Mouse (Mus musculus): ENCODE results near the gene Edil3. TPM values are rescaled to one million over a fixed set of nuclear protein-coding genes. Genes with fewer than 3 reads are reported as not detected.
"Not testable (repeated sequence)": the region's sequence is repeated elsewhere in the genome, so short reads cannot be mapped to it uniquely, and the experiment has no call there.

Edil3 gene
- polyA plus RNA-seq, 1 experiment from 2014 or later, result 11.3 TPM

- peaks cover 5% of the 10 kb centered on the region; the same call in 1 of the 2 replicates for H3K4me1 ChIP-seq
- peak; percentile 15 for DNase-seq (ENCODE audit: extremely low spot score, low spot score)
- no peak overlapping the region for H3K27ac ChIP-seq
- WGBS, result 55% methylated on average over 3 of the region's 3 CpGs
- H3K27me3 ChIP-seq (ENCODE audit: poor library complexity, severe bottlenecking), result no peaks in the 10 kb centered on the region
- H3K9me3 ChIP-seq, result no peaks in the 10 kb centered on the region
- H3K36me3 ChIP-seq (replicated peaks), result no peaks in the 10 kb centered on the region
- no peak overlapping the region for H3K4me3 ChIP-seq
Observed at GRCm38 (mm10) chr13:89029817-89030539, 208.7 kb downstream of the Edil3 start.

GRCm38 (mm10) chr13:89035711-89036110, 214.4 kb downstream of the Edil3 start:
- Histone ChIP-seq H3K9me3 (no peaks in the 10 kb centered on the region), H3K4me1 (no peaks in the 10 kb centered on the region), H3K36me3 (replicated peaks) (no peaks in the 10 kb centered on the region), H3K27ac (no peak overlapping the region), H3K4me3 (no peak overlapping the region), H3K27me3 (ENCODE audit: poor library complexity, severe bottlenecking) (no peaks in the 10 kb centered on the region)
- 88% methylated on average over 2 of the region's 2 CpGs for WGBS
- no peak for DNase-seq (ENCODE audit: extremely low spot score, low spot score)

GRCm38 (mm10) chr13:89041495-89041894, 220.2 kb downstream of the Edil3 start:
- no peak overlapping the region for H3K4me3 ChIP-seq
- H3K9me3 ChIP-seq, result no peaks in the 10 kb centered on the region
- H3K36me3 ChIP-seq (replicated peaks), result no peaks in the 10 kb centered on the region
- no peak overlapping the region for H3K27ac ChIP-seq
- no peaks in the 10 kb centered on the region for H3K4me1 ChIP-seq
- 84% methylated on average over 1 of the region's 1 CpGs for WGBS
- no peak for DNase-seq (ENCODE audit: extremely low spot score, low spot score)
- no peaks in the 10 kb centered on the region for H3K27me3 ChIP-seq (ENCODE audit: poor library complexity, severe bottlenecking)

- not testable (repeated sequence) for H3K27me3 ChIP-seq (ENCODE audit: poor library complexity, severe bottlenecking); H3K4me1 ChIP-seq; H3K36me3 ChIP-seq (replicated peaks); H3K4me3 ChIP-seq; DNase-seq (ENCODE audit: extremely low spot score, low spot score); H3K27ac ChIP-seq; H3K9me3 ChIP-seq
Observed at GRCm38 (mm10) chr13:89070132-89070531, 248.9 kb downstream of the Edil3 start.

- Histone ChIP-seq H3K27ac (no peak overlapping the region), H3K27me3 (ENCODE audit: poor library complexity, severe bottlenecking) (no peaks in the 10 kb centered on the region), H3K4me3 (no peak overlapping the region), H3K4me1 (no peaks in the 10 kb centered on the region), H3K36me3 (replicated peaks) (no peaks in the 10 kb centered on the region), H3K9me3 (no peaks in the 10 kb centered on the region)
- WGBS, result 93% methylated on average over 1 of the region's 1 CpGs
- no peak for DNase-seq (ENCODE audit: extremely low spot score, low spot score)
Observed at GRCm38 (mm10) chr13:89076212-89076611, 254.9 kb downstream of the Edil3 start.

GRCm38 (mm10) chr13:89105889-89106288, 284.6 kb downstream of the Edil3 start:
- Histone ChIP-seq H3K27me3 (ENCODE audit: poor library complexity, severe bottlenecking) (no peaks in the 10 kb centered on the region), H3K9me3 (no peaks in the 10 kb centered on the region), H3K27ac (no peak overlapping the region), H3K4me1 (no peaks in the 10 kb centered on the region), H3K4me3 (no peak overlapping the region), H3K36me3 (replicated peaks) (no peaks in the 10 kb centered on the region)
- no peak for DNase-seq (ENCODE audit: extremely low spot score, low spot score)
- WGBS, result 83% methylated on average over 1 of the region's 1 CpGs

GRCm38 (mm10) chr13:89117551-89117950, 296.3 kb downstream of the Edil3 start:
- H3K4me3 ChIP-seq, result no peak overlapping the region
- no peaks in the 10 kb centered on the region for H3K27me3 ChIP-seq (ENCODE audit: poor library complexity, severe bottlenecking)
- WGBS, result 81% methylated on average over 2 of the region's 2 CpGs
- H3K36me3 ChIP-seq (replicated peaks), result no peaks in the 10 kb centered on the region
- H3K4me1 ChIP-seq, result peaks cover 9% of the 10 kb centered on the region
- no peak for DNase-seq (ENCODE audit: extremely low spot score, low spot score)
- H3K27ac ChIP-seq, result no peak overlapping the region
- no peaks in the 10 kb centered on the region for H3K9me3 ChIP-seq

- H3K4me1 ChIP-seq, result peaks cover 11% of the 10 kb centered on the region
- no peaks in the 10 kb centered on the region for H3K9me3 ChIP-seq
- no peaks in the 10 kb centered on the region for H3K27me3 ChIP-seq (ENCODE audit: poor library complexity, severe bottlenecking)
- H3K36me3 ChIP-seq (replicated peaks), result no peaks in the 10 kb centered on the region
- no peak for DNase-seq (ENCODE audit: extremely low spot score, low spot score)
- 82% methylated on average over 8 of the region's 8 CpGs for WGBS
- H3K27ac ChIP-seq, result no peak overlapping the region
- H3K4me3 ChIP-seq, result no peak overlapping the region
Observed at GRCm38 (mm10) chr13:89119809-89120208, 298.5 kb downstream of the Edil3 start.

- Histone ChIP-seq H3K36me3 (replicated peaks) (no peaks in the 10 kb centered on the region), H3K27ac (no peak overlapping the region), H3K4me3 (no peak overlapping the region), H3K27me3 (ENCODE audit: poor library complexity, severe bottlenecking) (no peaks in the 10 kb centered on the region), H3K9me3 (no peaks in the 10 kb centered on the region), H3K4me1 (peaks cover 11% of the 10 kb centered on the region)
- WGBS, result 62% methylated on average over 6 of the region's 6 CpGs
- no peak for DNase-seq (ENCODE audit: extremely low spot score, low spot score)
Observed at GRCm38 (mm10) chr13:89122511-89123253, 301.4 kb downstream of the Edil3 start.

GRCm38 (mm10) chr13:89123396-89123795, 302.1 kb downstream of the Edil3 start:
- no peak overlapping the region for H3K27ac ChIP-seq
- H3K27me3 ChIP-seq (ENCODE audit: poor library complexity, severe bottlenecking), result no peaks in the 10 kb centered on the region
- no peaks in the 10 kb centered on the region for H3K36me3 ChIP-seq (replicated peaks)
- H3K4me1 ChIP-seq, result peaks cover 11% of the 10 kb centered on the region
- H3K9me3 ChIP-seq, result no peaks in the 10 kb centered on the region
- H3K4me3 ChIP-seq, result no peak overlapping the region
- WGBS, result 81% methylated on average over 5 of the region's 5 CpGs
- DNase-seq (ENCODE audit: extremely low spot score, low spot score), result no peak

- H3K9me3 ChIP-seq, result no peaks in the 10 kb centered on the region
- no peaks in the 10 kb centered on the region for H3K36me3 ChIP-seq (replicated peaks)
- no peak overlapping the region for H3K4me3 ChIP-seq
- peaks cover 9% of the 10 kb centered on the region for H3K4me1 ChIP-seq
- H3K27me3 ChIP-seq (ENCODE audit: poor library complexity, severe bottlenecking), result no peaks in the 10 kb centered on the region
- 49% methylated on average over 4 of the region's 4 CpGs for WGBS
- DNase-seq (ENCODE audit: extremely low spot score, low spot score), result no peak
- H3K27ac ChIP-seq, result no peak overlapping the region
Observed at GRCm38 (mm10) chr13:89146056-89146547, 324.8 kb downstream of the Edil3 start.

- no peak for DNase-seq (ENCODE audit: extremely low spot score, low spot score)
Observed at GRCm38 (mm10) chr13:89151878-89152277, 330.6 kb downstream of the Edil3 start.

GRCm38 (mm10) chr13:89167960-89168359, 346.7 kb downstream of the Edil3 start:
- H3K4me1 ChIP-seq, result no peaks in the 10 kb centered on the region
- no peaks in the 10 kb centered on the region for H3K36me3 ChIP-seq (replicated peaks)
- H3K9me3 ChIP-seq, result no peaks in the 10 kb centered on the region
- H3K4me3 ChIP-seq, result no peak overlapping the region
- 88% methylated on average over 1 of the region's 1 CpGs for WGBS
- no peaks in the 10 kb centered on the region for H3K27me3 ChIP-seq (ENCODE audit: poor library complexity, severe bottlenecking)
- no peak for DNase-seq (ENCODE audit: extremely low spot score, low spot score)
- H3K27ac ChIP-seq, result no peak overlapping the region

More at GRCm38 (mm10) chr13:89151878-89152277, 330.6 kb downstream of the Edil3 start:
- no peaks in the 10 kb centered on the region for H3K4me1 ChIP-seq
- WGBS, result 90% methylated on average over 3 of the region's 3 CpGs
- no peaks in the 10 kb centered on the region for H3K36me3 ChIP-seq (replicated peaks)
- no peak overlapping the region for H3K27ac ChIP-seq
- no peak overlapping the region for H3K4me3 ChIP-seq
- H3K27me3 ChIP-seq (ENCODE audit: poor library complexity, severe bottlenecking), result no peaks in the 10 kb centered on the region
- no peaks in the 10 kb centered on the region for H3K9me3 ChIP-seq
